Mouse (Mus musculus): ENCODE measurements at regions not wholly inside any gene's neighbourhood (a gene's known extent, or its start where the extent isn't known, plus 50 kb on each side); places are given as distances from the start of the nearest gene placed in this dataset.

GRCm38 (mm10) chr9:101404034-101404433, 152.4 kb upstream of the Ppp2r3a start:
- no peak for DNase-seq (ENCODE audit: low spot score in 2 of 2)

- no peak for DNase-seq (ENCODE audit: low spot score in 2 of 2)
These were observed 151.1 kb upstream of the Ppp2r3a start for GRCm38 (mm10) chr9:101402544-101403194.

GRCm38 (mm10) chr9:101401416-101401815, 149.8 kb upstream of the Ppp2r3a start:
- no peak for DNase-seq (ENCODE audit: low spot score in 2 of 2)

- no peak for DNase-seq (ENCODE audit: low spot score in 2 of 2)
These were observed 147.3 kb upstream of the Ppp2r3a start for GRCm38 (mm10) chr9:101398858-101399257.

- DNase-seq (ENCODE audit: low spot score in 2 of 2): no peak
These were observed 117.8 kb upstream of the Ppp2r3a start for GRCm38 (mm10) chr9:101369380-101369779.

- no peak for DNase-seq (ENCODE audit: low spot score in 2 of 2)
These were observed 105.0 kb upstream of the Ppp2r3a start for GRCm38 (mm10) chr9:101356607-101357006.

GRCm38 (mm10) chr9:101348771-101349170, 97.2 kb upstream of the Ppp2r3a start:
- no peak for DNase-seq (ENCODE audit: low spot score in 2 of 2)

- no peak for DNase-seq (ENCODE audit: low spot score in 2 of 2)
These were observed 91.3 kb upstream of the Ppp2r3a start for GRCm38 (mm10) chr9:101342887-101343286.

- DNase-seq (ENCODE audit: low spot score in 2 of 2): no peak
These were observed 89.3 kb upstream of the Ppp2r3a start for GRCm38 (mm10) chr9:101340796-101341465.

- no peak for DNase-seq (ENCODE audit: low spot score in 2 of 2)
These were observed 77.6 kb upstream of the Ppp2r3a start for GRCm38 (mm10) chr9:101329032-101329824.

- no peak for DNase-seq (ENCODE audit: low spot score in 2 of 2)
These were observed 75.4 kb upstream of the Ppp2r3a start for GRCm38 (mm10) chr9:101326961-101327360.

- peak in 1 of 2 experiments; percentile 10 for DNase-seq (ENCODE audit: low spot score in 2 of 2)
These were observed 62.4 kb upstream of the Ppp2r3a start for GRCm38 (mm10) chr9:101314036-101314435.

- DNase-seq (ENCODE audit: low spot score in 2 of 2): no peak
These were observed 54.9 kb upstream of the Ppp2r3a start for GRCm38 (mm10) chr9:101306408-101306935.

- DNase-seq (ENCODE audit: low spot score in 2 of 2): no peak
These were observed 54.1 kb upstream of the Ppp2r3a start for GRCm38 (mm10) chr9:101305730-101306129.
